8 mouse cellular contexts compared by ENCODE assay signal in genomic region chrX:12003106-12003505, GRCm38 (mm10).
DNase-seq lines count a peak whose midpoint lies in the region; ATAC-seq and TF ChIP-seq lines count a peak whose summit lies in the region.

No protein-coding gene starts in this region.

- H3K4me2 ChIP-seq in forebrain, embryonic 13.5 days = no peak overlapping the region
- no peak overlapping the region for H3K4me2 ChIP-seq in forebrain, embryonic 14.5 days (ENCODE audit: low read length)
- peak overlapping the region; percentile 88 for H3K4me2 ChIP-seq in liver, embryonic 12.5 days

- 12% methylated on average over 9 of the region's 9 CpGs for WGBS in forebrain, embryonic 13.5 days
- WGBS in forebrain, embryonic 14.5 days = 15% methylated on average over 9 of the region's 9 CpGs
- WGBS in spleen, adult 2 months = 4% methylated on average over 9 of the region's 9 CpGs
- 5% methylated on average over 9 of the region's 9 CpGs for WGBS in liver, embryonic 12.5 days (ENCODE audit: insufficient replicate concordance)

- peaks cover 81% of the 10 kb centered on the region for H3K4me1 ChIP-seq in forebrain, embryonic 13.5 days
- peaks cover 25% of the 10 kb centered on the region for H3K4me1 ChIP-seq in forebrain, embryonic 14.5 days (ENCODE audit: control insufficient read depth, insufficient read depth, low read length)
- peaks cover 17% of the 10 kb centered on the region; the same call in 1 of the 2 replicates for H3K4me1 ChIP-seq in spleen, adult 2 months (ENCODE audit: control insufficient read depth, insufficient read depth, insufficient read length)
- H3K4me1 ChIP-seq in liver, embryonic 12.5 days = peaks cover 86% of the 10 kb centered on the region

- ATAC-seq in forebrain, embryonic 13.5 days = no peak
- ATAC-seq in forebrain, embryonic 14.5 days = no peak
- no peak for ATAC-seq in liver, embryonic 12.5 days

- H3K9ac ChIP-seq in forebrain, embryonic 13.5 days = 0 out of 2 replicates have a peak overlapping the region, but pooled peaks have one; percentile 26
- no peak overlapping the region for H3K9ac ChIP-seq in forebrain, embryonic 14.5 days (ENCODE audit: low read length)
- H3K9ac ChIP-seq in liver, embryonic 12.5 days = peak overlapping the region; percentile 75

- DNase-seq in forebrain, embryonic 14.5 days (ENCODE audit: low spot score) = no peak
- DNase-seq in spleen, adult 2 months (ENCODE audit: low read depth in 1 of 2, low spot score in 2 of 2) = peak in 1 of 2 experiments; percentile 29
- no peak for DNase-seq in spleen, adult 12 weeks (ENCODE audit: low spot score)
- peak; percentile 64 for DNase-seq in thymus, postnatal 4 days
- DNase-seq in frontal cortex, postnatal 14 days (ENCODE audit: low spot score in 2 of 2) = no peak
- no peak for DNase-seq in layer of hippocampus, adult 9-10 months (ENCODE audit: low spot score)

- H3K4me3 ChIP-seq in forebrain, embryonic 13.5 days = no peak overlapping the region
- no peak overlapping the region for H3K4me3 ChIP-seq in forebrain, embryonic 14.5 days (ENCODE audit: low read depth, low read length)
- H3K4me3 ChIP-seq in spleen, adult 2 months (ENCODE audit: extremely low read depth, insufficient read depth, insufficient read length) = peak overlapping the region; percentile 9; the same call in 1 of the 2 replicates
- peak overlapping the region; percentile 51 for H3K4me3 ChIP-seq in liver, embryonic 12.5 days

- H3K27me3 ChIP-seq in forebrain, embryonic 13.5 days = peaks cover 66% of the 10 kb centered on the region
- no peaks in the 10 kb centered on the region; the same call in 1 of the 2 replicates for H3K27me3 ChIP-seq in forebrain, embryonic 14.5 days (replicated peaks; ENCODE audit: control insufficient read depth, insufficient read depth, low read length)
- no peaks in the 10 kb centered on the region for H3K27me3 ChIP-seq in spleen, adult 2 months (ENCODE audit: control insufficient read depth, insufficient read depth, low read length)
- peaks cover 90% of the 10 kb centered on the region for H3K27me3 ChIP-seq in liver, embryonic 12.5 days (replicated peaks)

- no peak overlapping the region; the same call in 1 of the 2 replicates for H3K27ac ChIP-seq in forebrain, embryonic 13.5 days
- H3K27ac ChIP-seq in forebrain, embryonic 14.5 days (ENCODE audit: low read depth, low read length) = no peak overlapping the region
- peak overlapping the region; percentile 57; the same call in 1 of the 2 replicates for H3K27ac ChIP-seq in spleen, adult 2 months (ENCODE audit: insufficient read depth, low read length)
- peak overlapping the region; percentile 97 for H3K27ac ChIP-seq in liver, embryonic 12.5 days

- no peak for TF ChIP-seq CTCF in spleen, adult 2 months (IDR thresholded peaks at IDR 0.05; ENCODE audit: extremely low read depth, insufficient read depth, insufficient read length, insufficient replicate concordance)

- no peaks in the 10 kb centered on the region for H3K9me3 ChIP-seq in forebrain, embryonic 13.5 days (replicated peaks)
- H3K9me3 ChIP-seq in forebrain, embryonic 14.5 days (replicated peaks; ENCODE audit: control insufficient read depth, low read length) = no peaks in the 10 kb centered on the region
- no peaks in the 10 kb centered on the region for H3K9me3 ChIP-seq in liver, embryonic 12.5 days (replicated peaks)

- no peaks in the 10 kb centered on the region for H3K36me3 ChIP-seq in forebrain, embryonic 13.5 days (ENCODE audit: poor library complexity, severe bottlenecking)
- H3K36me3 ChIP-seq in forebrain, embryonic 14.5 days (ENCODE audit: control insufficient read depth, insufficient read depth, low read length) = no peaks in the 10 kb centered on the region
- no peaks in the 10 kb centered on the region for H3K36me3 ChIP-seq in spleen, adult 2 months (ENCODE audit: control insufficient read depth, insufficient read depth, low read length)
- H3K36me3 ChIP-seq in liver, embryonic 12.5 days = no peaks in the 10 kb centered on the region

- TF ChIP-seq POLR2A in spleen, adult 2 months (IDR thresholded peaks at IDR 0.05; ENCODE audit: low read depth, low read length) = no peak

Comparison
In these comparisons a context has a peak if more than half of its experiments do, and no peak if none do; other contexts are left out.
1. H3K27ac ChIP-seq: peak in spleen, adult 2 months (single experiment) and liver, embryonic 12.5 days (single experiment); none in forebrain, embryonic 13.5 days (single experiment) and forebrain, embryonic 14.5 days (single experiment).
2. H3K4me3 ChIP-seq: peak in spleen, adult 2 months (single experiment) and liver, embryonic 12.5 days (single experiment); none in forebrain, embryonic 13.5 days (single experiment) and forebrain, embryonic 14.5 days (single experiment).